Mouse (Mus musculus) thymus, adult 2 months (tissue): ENCODE measurements around the gene Plxnb2. TPM values are rescaled to one million over a fixed set of nuclear protein-coding genes. Genes with fewer than 3 reads are reported as not detected.

Experiments used
- DNase-seq: peaks from one replicate; pipeline ENCODE4 v3.0.0; 2021
- H3K27ac ChIP-seq: fragments of 200-500 bp; 2 replicates; pipeline ENCODE4 v1.5.1; 2012; ENCODE audit warnings: low read length, control low read depth; ENCODE audit not compliant: control insufficient read depth, insufficient read depth
- H3K27me3 ChIP-seq: fragments of 200-500 bp; 2 replicates; pipeline ENCODE4 v1.6.1; 2012; ENCODE audit warnings: mild to moderate bottlenecking, low read length, moderate library complexity, mixed read lengths; ENCODE audit not compliant: control insufficient read depth, insufficient read depth
- H3K36me3 ChIP-seq: fragments of 200-500 bp; 2 replicates; pipeline ENCODE4 v1.6.1; 2012; ENCODE audit warnings: mild to moderate bottlenecking, low read length, moderate library complexity; ENCODE audit not compliant: control insufficient read depth, insufficient read depth
- H3K4me1 ChIP-seq: fragments of 200-500 bp; replicated peaks from 2 replicates; pipeline ENCODE4 v1.6.1; 2012; ENCODE audit warnings: low read length; ENCODE audit not compliant: control insufficient read depth, insufficient read depth
- H3K4me3 ChIP-seq: fragments of 200-500 bp; 2 replicates; pipeline ENCODE4 v1.5.1; 2012; ENCODE audit warnings: mild to moderate bottlenecking, low read length, control low read depth, moderate library complexity; ENCODE audit not compliant: control insufficient read depth, insufficient read depth
- CTCF ChIP-seq: fragments of 200-500 bp; IDR thresholded peaks from 2 replicates; pipeline ENCODE4 v1.5.1; 2012; ENCODE audit warnings: mild to moderate bottlenecking, control low read depth, low read length, moderate library complexity, borderline replicate concordance; ENCODE audit not compliant: control insufficient read depth, poor library complexity, insufficient read depth; ENCODE audit errors: extremely low read depth
- POLR2A ChIP-seq: fragments of 200-500 bp; IDR thresholded peaks from 2 replicates; pipeline ENCODE4 v1.6.1; 2012; ENCODE audit warnings: mild to moderate bottlenecking, low read length, control low read depth, moderate library complexity; ENCODE audit not compliant: control insufficient read depth, poor library complexity, insufficient read depth; ENCODE audit errors: extremely low read depth
- WGBS: fragments of 180-500 bp; shearing (Covaris S2); methylation state at CpG from one replicate; pipeline ENCODE4 v1.1.7; 2018; 5-methylcytosine and 5-hydroxymethylcytosine counted together
- polyA plus RNA-seq: library from polyadenylated mRNA; depleted of rRNA; stranded (reverse); fragments of >200 nt; gene quantifications from 2 replicates; pipeline ENCODE4 v1.2.3, GENCODE M21; 2012; rRNA removed

Gene Plxnb2
- polyA plus RNA-seq, result 42.8 and 54.6 TPM in 2 replicates

DNA sequence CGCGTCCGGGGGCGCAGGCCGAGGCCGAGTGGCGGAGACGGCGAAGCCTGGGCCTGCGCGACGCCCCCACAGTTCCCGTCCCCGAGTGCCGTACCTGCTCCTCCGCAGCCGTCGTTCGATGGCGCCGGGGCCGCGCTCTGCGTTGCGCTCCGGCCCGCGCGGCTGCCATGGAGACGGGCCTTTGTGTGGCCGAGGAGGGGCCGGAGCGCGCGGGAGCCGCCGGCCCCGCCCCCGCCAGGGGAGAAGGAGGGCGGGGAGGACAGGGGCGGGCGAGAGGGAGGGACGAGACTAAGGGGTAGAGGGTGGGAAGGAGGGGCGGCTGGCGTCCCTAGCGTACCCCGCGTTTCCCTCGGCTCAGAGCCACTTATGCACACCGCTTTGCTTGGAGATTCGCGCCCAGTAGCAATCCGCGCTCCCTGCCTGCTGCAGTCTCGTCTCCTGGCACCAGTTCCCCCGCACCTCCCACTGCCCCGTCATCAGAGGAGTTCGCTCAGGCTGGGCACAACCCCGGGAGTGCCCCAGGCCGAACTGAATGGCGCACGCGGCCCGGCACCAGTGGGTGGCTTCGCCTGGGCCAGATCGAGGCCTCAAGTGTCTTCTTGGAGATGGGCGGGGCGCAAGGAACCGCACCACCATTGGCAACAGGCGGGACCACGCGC lies at the start of gene Plxnb2:
Plxnb2 (minus strand) TSS at position 218 of the 659 bp plus-strand sequence.
- peaks cover 22% of the 10 kb centered on the region; the same call in 1 of the 2 replicates for H3K4me1 ChIP-seq
- TF ChIP-seq CTCF, result no peak
- TF ChIP-seq POLR2A, result no peak
- peak within 1 kb of the TSS; percentile 39 for H3K4me3 ChIP-seq
- no peaks in the 10 kb centered on the region for H3K36me3 ChIP-seq
- peaks cover 5% of the 10 kb centered on the region; the same call in 1 of the 2 replicates for H3K27me3 ChIP-seq
- peak within 1 kb of the TSS; percentile 18; the same call in 1 of the 2 replicates for H3K27ac ChIP-seq
- 1% methylated on average over 71 of the region's 72 CpGs for WGBS
- DNase-seq, result no peak

DNA sequence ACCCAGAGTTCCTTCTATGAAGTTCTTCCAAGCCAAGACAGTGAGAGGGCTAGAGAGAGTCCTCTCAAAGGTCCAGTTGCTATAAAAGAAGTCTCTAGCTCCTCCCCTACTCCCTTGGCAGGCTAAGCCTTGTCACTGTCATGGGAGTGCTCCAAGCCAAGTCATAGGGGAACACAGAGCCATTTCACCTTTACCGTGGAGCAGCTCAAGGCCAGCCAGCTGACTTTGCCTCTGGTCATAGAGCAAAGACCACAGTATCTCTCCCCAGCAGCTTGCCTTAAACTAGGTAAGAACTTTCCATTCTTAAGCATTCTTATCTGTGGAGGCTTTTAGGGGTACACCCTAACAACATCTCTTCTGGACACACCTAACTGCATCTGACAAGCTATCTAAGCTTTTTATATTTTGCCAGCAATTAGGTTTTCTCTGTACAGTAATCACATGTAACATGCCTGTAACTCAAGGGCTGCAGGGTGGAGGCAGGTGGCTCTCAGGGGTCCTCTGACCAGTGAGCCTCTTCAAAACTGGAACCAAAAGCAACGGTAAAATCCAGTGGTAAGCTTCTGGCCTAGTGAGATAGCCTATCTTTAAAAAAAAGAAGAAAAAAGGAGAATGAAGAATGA lies 35.1 kb upstream of the Plxnb2 start:
- Histone ChIP-seq H3K4me1 (peaks cover 14% of the 10 kb centered on the region), H3K4me3 (no peak overlapping the region), H3K27ac (no peak overlapping the region), H3K27me3 (no peaks in the 10 kb centered on the region), H3K36me3 (peaks cover 3% of the 10 kb centered on the region; the same call in 1 of the 2 replicates)
- TF ChIP-seq POLR2A (no peak), CTCF (no peak)
- WGBS, result 92% methylated on average over 2 of the region's 2 CpGs
- no peak for DNase-seq

DNA sequence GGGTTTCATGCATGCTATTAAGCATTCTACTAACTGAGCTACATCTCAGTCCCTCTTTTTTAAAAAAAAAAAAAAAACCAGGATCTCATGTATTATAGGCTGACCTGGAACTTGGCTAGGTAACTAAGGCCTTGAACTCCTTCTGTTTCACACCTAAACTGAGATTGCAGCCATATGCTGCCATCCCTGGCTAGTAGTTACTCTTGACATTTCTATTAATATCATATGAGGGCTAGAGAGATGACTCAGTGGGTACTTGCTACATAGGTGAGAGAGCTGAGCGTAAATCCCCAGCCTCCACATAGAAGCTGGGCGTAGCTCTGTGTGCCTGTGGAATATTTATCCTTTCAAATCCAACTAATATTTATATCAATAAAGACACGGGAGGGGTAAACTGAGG lies 34.4 kb upstream of the Plxnb2 start:
- no peak for DNase-seq
- WGBS, result over 99% methylated on average over 3 of the region's 3 CpGs
- no peak overlapping the region for H3K4me3 ChIP-seq
- H3K27ac ChIP-seq, result no peak overlapping the region
- H3K27me3 ChIP-seq, result no peaks in the 10 kb centered on the region
- H3K4me1 ChIP-seq, result peaks cover 14% of the 10 kb centered on the region
- no peak for TF ChIP-seq CTCF
- no peak for TF ChIP-seq POLR2A
- peaks cover 3% of the 10 kb centered on the region; the same call in 1 of the 2 replicates for H3K36me3 ChIP-seq

DNA sequence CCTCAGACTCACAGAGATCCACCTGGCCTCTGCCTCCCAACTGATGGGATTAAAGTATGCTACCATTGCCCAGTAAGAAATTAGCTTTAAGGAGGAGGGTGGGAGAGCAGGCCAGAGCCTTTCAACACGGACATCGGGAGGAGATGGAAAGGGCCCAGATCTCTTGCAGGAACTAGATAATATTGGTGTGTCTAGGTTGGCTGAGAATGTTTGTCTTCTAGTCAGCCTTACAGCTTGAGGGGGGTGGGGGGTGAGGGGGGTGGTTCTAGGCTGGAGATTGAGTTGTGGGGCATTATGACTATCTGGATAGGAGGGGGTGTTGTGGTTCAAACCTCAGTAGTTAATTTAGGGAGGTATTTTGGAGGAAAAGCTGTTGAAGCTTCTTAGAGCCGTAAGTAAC lies 32.9 kb upstream of the Plxnb2 start:
- DNase-seq, result no peak
- no peak overlapping the region for H3K27ac ChIP-seq
- TF ChIP-seq CTCF (no peak), POLR2A (no peak)
- no peaks in the 10 kb centered on the region for H3K27me3 ChIP-seq
- H3K36me3 ChIP-seq, result peaks cover 3% of the 10 kb centered on the region; the same call in 1 of the 2 replicates
- WGBS, result 98% methylated on average over 3 of the region's 3 CpGs
- H3K4me3 ChIP-seq, result no peak overlapping the region
- H3K4me1 ChIP-seq, result peaks cover 14% of the 10 kb centered on the region

DNA sequence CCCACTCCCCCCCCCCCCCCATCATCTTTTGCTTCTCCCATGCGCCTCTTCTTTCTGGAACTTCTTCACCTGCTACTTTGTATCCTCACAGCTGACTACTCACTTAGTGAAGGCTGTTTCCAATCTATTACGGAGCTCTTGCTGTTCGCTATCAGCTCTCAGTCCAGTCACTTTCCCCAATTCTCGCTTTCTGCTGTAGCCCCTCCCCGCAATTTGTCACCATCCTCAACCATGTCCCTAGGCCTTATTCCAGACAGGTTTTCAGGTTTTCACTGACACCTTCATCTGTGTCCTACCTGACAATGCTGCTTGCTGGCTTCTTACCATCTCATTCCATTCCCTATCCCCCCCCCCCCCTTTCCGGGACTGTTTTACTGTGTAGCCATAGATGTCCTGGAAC lies 31.9 kb upstream of the Plxnb2 start:
- peak overlapping the region; percentile 93; the same call in 1 of the 2 replicates for H3K4me3 ChIP-seq
- peaks cover 14% of the 10 kb centered on the region for H3K4me1 ChIP-seq
- no peaks in the 10 kb centered on the region for H3K27me3 ChIP-seq
- no peak overlapping the region for H3K27ac ChIP-seq
- H3K36me3 ChIP-seq, result peaks cover 3% of the 10 kb centered on the region; the same call in 1 of the 2 replicates
- 97% methylated on average over 6 of the region's 6 CpGs for WGBS
- DNase-seq, result no peak
- TF ChIP-seq POLR2A, result no peak
- TF ChIP-seq CTCF, result no peak

DNA sequence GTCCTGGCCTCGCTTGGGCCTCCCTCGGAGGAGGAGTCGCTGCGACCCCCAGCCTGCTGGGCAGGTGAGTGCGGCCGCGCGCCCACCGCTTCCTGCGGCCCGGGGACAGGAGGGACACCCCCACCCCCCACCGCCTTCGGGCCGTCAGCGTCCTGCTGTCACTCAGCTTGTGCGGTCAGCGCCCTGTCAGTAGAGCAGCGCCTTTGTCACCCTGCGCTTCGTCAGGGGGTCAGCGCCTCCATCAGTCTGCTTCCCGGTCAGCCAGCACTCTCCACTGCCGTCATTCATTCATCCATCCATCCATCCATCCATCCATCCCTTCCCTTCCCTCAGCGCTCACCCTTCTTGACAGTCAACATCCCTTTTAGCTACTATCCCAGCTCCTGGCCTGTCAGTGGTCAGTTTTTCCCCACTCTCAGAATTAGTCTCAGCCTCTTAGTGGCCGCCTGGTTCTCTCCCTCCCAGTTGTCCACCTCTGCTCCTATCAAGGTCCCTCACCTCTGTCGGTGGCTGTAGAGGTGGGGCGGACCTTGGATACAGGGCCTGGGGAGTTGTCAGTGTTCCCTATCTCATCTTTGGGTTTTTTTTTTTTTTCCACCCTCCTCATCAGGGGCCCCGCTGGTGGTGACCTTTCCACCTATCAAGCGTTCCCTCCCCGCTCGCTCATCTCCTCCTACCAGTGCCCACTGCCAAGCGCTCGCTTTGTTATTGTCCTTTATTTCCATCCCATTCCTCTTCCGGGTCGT lies 31.3 kb upstream of the Plxnb2 start:
- DNase-seq, result peak; percentile 14
- H3K27ac ChIP-seq, result no peak overlapping the region
- WGBS, result 18% methylated on average over 35 of the region's 35 CpGs
- H3K36me3 ChIP-seq, result peaks cover 3% of the 10 kb centered on the region; the same call in 1 of the 2 replicates
- no peaks in the 10 kb centered on the region for H3K27me3 ChIP-seq
- peaks cover 14% of the 10 kb centered on the region for H3K4me1 ChIP-seq
- TF ChIP-seq POLR2A (no peak), CTCF (no peak)
- H3K4me3 ChIP-seq, result peak overlapping the region; percentile 93
